ENCODE assay signal across 8 mouse cellular contexts in the genomic region with DNA sequence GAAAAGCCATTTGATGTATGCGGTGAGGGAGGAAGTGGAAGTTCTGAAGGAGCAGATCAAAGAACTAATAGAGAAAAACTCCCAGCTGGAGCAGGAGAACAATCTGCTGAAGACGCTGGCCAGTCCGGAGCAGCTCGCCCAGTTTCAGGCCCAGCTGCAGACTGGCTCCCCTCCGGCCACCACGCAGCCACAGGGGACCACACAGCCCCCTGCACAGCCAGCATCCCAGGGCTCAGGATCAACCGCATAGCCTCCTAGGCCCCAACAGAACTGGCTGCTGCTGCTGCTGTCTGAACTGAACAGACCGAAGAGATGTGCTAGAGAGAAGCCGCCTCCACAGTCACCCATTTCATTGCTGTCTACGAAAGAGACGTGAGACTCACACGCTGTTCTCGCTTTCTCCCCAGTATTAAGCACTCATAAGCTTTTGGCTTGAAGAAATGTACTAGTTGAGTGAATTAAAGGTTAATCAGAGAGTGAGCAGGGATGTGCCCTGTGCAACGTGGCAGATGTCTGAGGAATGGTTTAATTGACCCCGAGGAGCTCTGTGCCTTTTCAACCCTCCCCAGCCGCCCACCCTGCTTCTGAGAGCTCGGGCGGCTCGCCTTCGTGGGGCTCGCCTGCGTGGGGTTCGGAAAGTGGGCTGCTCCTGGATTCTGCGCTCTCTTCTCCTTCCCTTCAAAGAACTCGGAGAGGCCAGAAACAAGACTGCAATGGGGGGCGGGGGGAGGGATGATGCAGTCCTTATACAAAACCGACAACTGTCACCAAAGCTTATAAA. TPM values are rescaled to one million over a fixed set of nuclear protein-coding genes. Genes with fewer than 3 reads are reported as not detected.
DNase-seq lines count a peak whose midpoint lies in the region; ATAC-seq and TF ChIP-seq lines count a peak whose summit lies in the region.

No protein-coding gene starts in this region.

- TF ChIP-seq EP300 in stomach, postnatal 0 days (optimal IDR thresholded peaks at IDR 0.05): no peak

- H3K27me3 ChIP-seq in lung, embryonic 14.5 days (ENCODE audit: insufficient read depth, low read length): no peaks in the 10 kb centered on the region
- no peaks in the 10 kb centered on the region for H3K27me3 ChIP-seq in forebrain, embryonic 10.5 days (ENCODE audit: poor library complexity, severe bottlenecking)
- H3K27me3 ChIP-seq in hindbrain, embryonic 13.5 days: no peaks in the 10 kb centered on the region
- H3K27me3 ChIP-seq in liver, embryonic 15.5 days: no peaks in the 10 kb centered on the region
- no peaks in the 10 kb centered on the region for H3K27me3 ChIP-seq in stomach, postnatal 0 days (ENCODE audit: control insufficient read depth, insufficient read depth, low read length)

- peak overlapping the region; percentile 100 for H3K27ac ChIP-seq in lung, embryonic 14.5 days (ENCODE audit: low read depth)
- peak overlapping the region; percentile 38 for H3K27ac ChIP-seq in bone marrow macrophage, adult 2 months (ENCODE audit: insufficient read depth, low read depth, low read length)
- peak overlapping the region; percentile 100 for H3K27ac ChIP-seq in forebrain, embryonic 10.5 days
- peak overlapping the region; percentile 99 for H3K27ac ChIP-seq in hindbrain, embryonic 13.5 days
- peak overlapping the region; percentile 93 for H3K27ac ChIP-seq in liver, embryonic 15.5 days (replicated peaks)
- peak overlapping the region; percentile 100 for H3K27ac ChIP-seq in stomach, postnatal 0 days (replicated peaks)

- no peaks in the 10 kb centered on the region for H3K9me3 ChIP-seq in lung, embryonic 14.5 days (ENCODE audit: low read depth, low read length)
- H3K9me3 ChIP-seq in forebrain, embryonic 10.5 days: no peaks in the 10 kb centered on the region
- H3K9me3 ChIP-seq in hindbrain, embryonic 13.5 days: no peaks in the 10 kb centered on the region
- no peaks in the 10 kb centered on the region for H3K9me3 ChIP-seq in liver, embryonic 15.5 days (replicated peaks)
- 0 out of 2 replicates have a peak, but pooled peaks cover 3% of the 10 kb centered on the region for H3K9me3 ChIP-seq in stomach, postnatal 0 days (ENCODE audit: control insufficient read depth, low read length)

- TF ChIP-seq POLR2A in bone marrow macrophage, adult 2 months (IDR thresholded peaks at IDR 0.05; ENCODE audit: borderline replicate concordance, low read depth, low read length): no peak

- peak overlapping the region; percentile 83 for H3K4me3 ChIP-seq in lung, embryonic 14.5 days (ENCODE audit: low read depth, low read length)
- peak overlapping the region; percentile 71 for H3K4me3 ChIP-seq in bone marrow macrophage, adult 2 months (ENCODE audit: insufficient read depth, low read length)
- H3K4me3 ChIP-seq in forebrain, embryonic 10.5 days: peak overlapping the region; percentile 76
- peak overlapping the region; percentile 59 for H3K4me3 ChIP-seq in hindbrain, embryonic 13.5 days
- H3K4me3 ChIP-seq in liver, embryonic 15.5 days (replicated peaks): peak overlapping the region; percentile 80
- H3K4me3 ChIP-seq in stomach, postnatal 0 days (ENCODE audit: low read depth, low read length): peak overlapping the region; percentile 75

- peak; percentile 2; the same call in 1 of the 2 replicates for ATAC-seq in lung, embryonic 14.5 days (ENCODE audit: insufficient read depth)
- ATAC-seq in hindbrain, embryonic 13.5 days (ENCODE audit: low FRiP score): no peak
- no peak for ATAC-seq in liver, embryonic 15.5 days (ENCODE audit: insufficient read depth)
- ATAC-seq in stomach, postnatal 0 days (ENCODE audit: low FRiP score, low TSS enrichment): no peak

- DNase-seq in lung, embryonic 14.5 days: peak; percentile 54
- DNase-seq in lung, postnatal 25 days (ENCODE audit: low spot score): no peak
- no peak for DNase-seq in forebrain, embryonic 10.5 days (ENCODE audit: extremely low spot score, low spot score)
- DNase-seq in stomach, postnatal 0 days (ENCODE audit: low spot score): no peak
- DNase-seq in thymus, postnatal 10 days (ENCODE audit: low spot score in 2 of 2): no peak

- TF ChIP-seq CTCF in lung, embryonic 14.5 days (IDR thresholded peaks at IDR 0.05; ENCODE audit: low read depth): no peak
- no peak for TF ChIP-seq CTCF in bone marrow macrophage, adult 2 months (IDR thresholded peaks at IDR 0.05; ENCODE audit: low read depth, low read length)
- TF ChIP-seq CTCF in stomach, postnatal 0 days (IDR thresholded peaks at IDR 0.05; ENCODE audit: low read depth): no peak

- H3K4me1 ChIP-seq in lung, embryonic 14.5 days (ENCODE audit: insufficient read depth): peaks cover 5% of the 10 kb centered on the region; the same call in 1 of the 2 replicates
- peaks cover 7% of the 10 kb centered on the region for H3K4me1 ChIP-seq in bone marrow macrophage, adult 2 months (ENCODE audit: control insufficient read depth, insufficient read depth, low read length)
- H3K4me1 ChIP-seq in forebrain, embryonic 10.5 days: peaks cover 30% of the 10 kb centered on the region
- peaks cover 24% of the 10 kb centered on the region for H3K4me1 ChIP-seq in hindbrain, embryonic 13.5 days (replicated peaks)
- H3K4me1 ChIP-seq in liver, embryonic 15.5 days (replicated peaks): peaks cover 34% of the 10 kb centered on the region
- no peaks in the 10 kb centered on the region; the same call in 1 of the 2 replicates for H3K4me1 ChIP-seq in stomach, postnatal 0 days (replicated peaks; ENCODE audit: control insufficient read depth, insufficient read depth)

- 40% methylated on average over 27 of the region's 27 CpGs for WGBS in lung, embryonic 14.5 days
- WGBS in forebrain, embryonic 10.5 days: 59% methylated on average over 27 of the region's 27 CpGs
- 35% methylated on average over 27 of the region's 27 CpGs for WGBS in hindbrain, embryonic 13.5 days
- WGBS in liver, embryonic 15.5 days (ENCODE audit: insufficient replicate concordance): 74% methylated on average over 27 of the region's 27 CpGs
- WGBS in stomach, postnatal 0 days: 43% methylated on average over 27 of the region's 27 CpGs

- peak overlapping the region; percentile 99 for H3K9ac ChIP-seq in lung, embryonic 14.5 days
- peak overlapping the region; percentile 95 for H3K9ac ChIP-seq in hindbrain, embryonic 13.5 days
- H3K9ac ChIP-seq in liver, embryonic 15.5 days: peak overlapping the region; percentile 89
- peak overlapping the region; percentile 85 for H3K9ac ChIP-seq in stomach, postnatal 0 days (ENCODE audit: low read length)

- peak overlapping the region; percentile 92 for H3K4me2 ChIP-seq in lung, embryonic 14.5 days
- peak overlapping the region; percentile 99 for H3K4me2 ChIP-seq in hindbrain, embryonic 13.5 days
- H3K4me2 ChIP-seq in liver, embryonic 15.5 days: peak overlapping the region; percentile 87
- H3K4me2 ChIP-seq in stomach, postnatal 0 days (replicated peaks; ENCODE audit: low read depth): peak overlapping the region; percentile 82

- H3K36me3 ChIP-seq in lung, embryonic 14.5 days (ENCODE audit: insufficient read depth): peaks cover 30% of the 10 kb centered on the region
- peaks cover 43% of the 10 kb centered on the region for H3K36me3 ChIP-seq in forebrain, embryonic 10.5 days (replicated peaks)
- H3K36me3 ChIP-seq in hindbrain, embryonic 13.5 days: peaks cover 33% of the 10 kb centered on the region
- peaks cover 24% of the 10 kb centered on the region for H3K36me3 ChIP-seq in liver, embryonic 15.5 days (replicated peaks)
- H3K36me3 ChIP-seq in stomach, postnatal 0 days (ENCODE audit: control insufficient read depth, insufficient read depth, low read length): peaks cover 6% of the 10 kb centered on the region; the same call in 1 of the 2 replicates

RNA-seq across cellular contexts. Expression of a gene that starts 50.1 kb away (rescaled TPM):
- 5.8 and 7.7 TPM in 2 replicates for polyA plus RNA-seq in lung, embryonic 14.5 days (2014; fragmentation: Nextera tagmentation; extraction: Ambion mirVana)
- polyA plus RNA-seq in bone marrow macrophage, adult 2 months (2012; ENCODE audit: insufficient read depth, insufficient read length, missing spikeins): not detected in 2 replicates
- polyA plus RNA-seq in forebrain, embryonic 10.5 days (2016; fragmentation: Nextera tagmentation; extraction: Ambion mirVana): 24.9 and 25.2 TPM in 2 replicates
- 128 and 133 TPM in 2 replicates for polyA plus RNA-seq in hindbrain, embryonic 13.5 days (2015; fragmentation: Nextera tagmentation; extraction: Ambion mirVana)
- polyA plus RNA-seq in liver, embryonic 15.5 days (2015; fragmentation: Nextera tagmentation; extraction: Ambion mirVana): 0.83 and 1.0 TPM in 2 replicates
- polyA plus RNA-seq in stomach, postnatal 0 days (2015; fragmentation: Nextera tagmentation; extraction: Ambion mirVana): 7.4 and 8.0 TPM in 2 replicates

Comparison
In these comparisons a context has a peak if more than half of its experiments do, and no peak if none do; other contexts are left out.
1. H3K27ac ChIP-seq: peak in every context shown above with its lines; median percentile 100 in lung, embryonic 14.5 days; 100 in forebrain, embryonic 10.5 days; 100 in stomach, postnatal 0 days; 99 in hindbrain, embryonic 13.5 days; 93 in liver, embryonic 15.5 days; 38 in bone marrow macrophage, adult 2 months.